Mouse (Mus musculus) heart, postnatal 0 days (tissue): ENCODE data around the gene Srpr. TPM values are rescaled to one million over a fixed set of nuclear protein-coding genes. Genes with fewer than 3 reads are reported as not detected.
A peak's percentile ranks its signal among the peaks of the same experiment; 100 is the strongest.

Experiments
- ATAC-seq: fragments of 200-750 bp; cut with Nextera tagmentation; 2 replicates; pipeline ENCODE4 v1.8.0; 2017; ENCODE audit warnings: low read depth, moderate number of reproducible peaks, moderate library complexity; ENCODE audit not compliant: insufficient read depth
- DNase-seq: peaks from one replicate; pipeline ENCODE4 v3.0.0-alpha.2; 2016; ENCODE audit warnings: low spot score
- H3K27ac ChIP-seq: fragments of 300-500 bp; sonication (generic); 2 replicates; pipeline ENCODE4 v1.5.1; 2014; ENCODE audit warnings: low read depth, mild to moderate bottlenecking
- H3K27me3 ChIP-seq: fragments of 300-500 bp; sonication (generic); 2 replicates; pipeline ENCODE4 v1.6.1; 2014; ENCODE audit warnings: low read length, mixed read lengths; ENCODE audit not compliant: control insufficient read depth, insufficient read depth
- H3K36me3 ChIP-seq: fragments of 300-500 bp; sonication (generic); replicated peaks from 2 replicates; pipeline ENCODE4 v1.6.1; 2014; ENCODE audit warnings: low read length, mixed read lengths; ENCODE audit not compliant: control insufficient read depth, insufficient read depth
- H3K4me1 ChIP-seq: fragments of 300-500 bp; sonication (generic); 2 replicates; pipeline ENCODE4 v1.6.1; 2014; ENCODE audit warnings: antibody characterized with exemption; ENCODE audit not compliant: control insufficient read depth, insufficient read depth
- H3K4me2 ChIP-seq: fragments of 300-500 bp; sonication (generic); 2 replicates; pipeline ENCODE4 v1.6.1; 2014; ENCODE audit warnings: low read depth, mild to moderate bottlenecking, low read length, moderate library complexity
- H3K4me3 ChIP-seq: fragments of 300-500 bp; sonication (generic); 2 replicates; pipeline ENCODE4 v1.5.1; 2014; ENCODE audit warnings: low read depth, low read length
- H3K9ac ChIP-seq: fragments of 300-500 bp; sonication (generic); replicated peaks from 2 replicates; pipeline ENCODE4 v1.6.1; 2014; ENCODE audit warnings: low read depth, low read length, mixed read lengths
- H3K9me3 ChIP-seq: fragments of 300-500 bp; sonication (generic); replicated peaks from 2 replicates; pipeline ENCODE4 v1.6.1; 2016; ENCODE audit warnings: low read length; ENCODE audit not compliant: control insufficient read depth
- CTCF ChIP-seq: IDR thresholded peaks from 2 replicates; pipeline ENCODE4 v1.5.1; 2016; ENCODE audit warnings: antibody characterized with exemption, control low read depth, low read depth
- EP300 ChIP-seq: IDR thresholded peaks from 2 replicates; pipeline ENCODE4 v1.6.1; 2016; ENCODE audit warnings: antibody characterized with exemption, low read depth
- WGBS: fragments of 180-500 bp; shearing (Covaris S2); extraction: QIAGEN DNeasy Blood & Tissue Kit; methylation state at CpG from one replicate; pipeline ENCODE4 v1.1.7; 2014; 5-methylcytosine and 5-hydroxymethylcytosine counted together
- polyA plus RNA-seq: library from polyadenylated mRNA; unstranded; fragments of >200 nt; fragmentation: Nextera tagmentation; extraction: Ambion mirVana; gene quantifications from 2 replicates; pipeline ENCODE4 v1.2.1, GENCODE M21; 2015
- total RNA-seq: library from RNA; depleted of rRNA; stranded (reverse); fragments of >200 nt; gene quantifications from 2 replicates; pipeline ENCODE4 v1.2.3, GENCODE M21; 2014; ENCODE audit warnings: low replicate concordance

Gene Srpr
- total and polyA plus RNA-seq, 2 experiments from 2014 or later: 39.0 to 90.3 TPM

DNA sequence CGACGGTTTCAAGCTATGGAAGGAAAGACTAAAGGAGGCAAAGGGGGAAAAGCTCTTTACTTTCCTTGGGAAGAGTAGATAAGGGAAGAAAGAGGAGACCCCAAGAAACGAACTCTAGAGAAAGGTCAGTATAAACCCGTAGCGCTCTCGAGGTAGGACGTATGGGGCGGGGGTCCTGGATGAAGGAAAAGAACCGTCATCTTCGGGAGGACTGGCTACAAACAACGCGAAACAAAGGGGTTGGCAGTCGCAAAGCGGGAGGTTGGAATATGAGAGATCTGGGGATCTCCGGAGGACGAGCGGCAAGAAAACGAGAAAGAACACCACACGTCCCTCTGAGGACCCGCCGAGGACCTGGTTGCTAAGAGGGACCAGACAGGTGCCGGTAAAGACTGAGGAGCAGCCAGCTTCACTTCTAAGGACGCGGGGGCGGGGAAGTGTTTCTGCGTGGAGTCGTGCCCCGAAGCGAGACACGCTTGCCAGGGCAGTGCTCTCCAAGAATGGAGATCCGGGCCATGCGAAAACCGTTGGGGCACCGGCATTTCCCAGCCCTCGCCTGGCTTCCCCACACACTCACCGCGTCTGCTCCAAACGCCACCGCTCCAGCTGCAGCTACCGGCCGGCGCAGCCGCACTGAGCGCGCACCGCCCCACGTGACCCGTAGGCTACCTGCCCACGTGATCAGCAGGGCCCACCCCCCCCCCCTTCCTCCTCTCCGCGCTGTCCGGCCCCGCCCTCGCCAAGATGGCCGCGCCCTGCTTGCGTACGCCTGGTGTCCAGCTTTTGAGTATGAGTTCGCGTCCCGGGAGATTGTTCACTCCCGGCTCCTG lies 67.4 kb downstream of the Srpr start, which contains the start of the genes Fam118b and Rpusd4:
Gene Fam118b (minus strand): TSS at position 660 of the 830 bp plus-strand sequence.
Gene Rpusd4 (plus strand): TSS at position 720 of the 830 bp plus-strand sequence.
- H3K4me3 ChIP-seq: peak within 1 kb of the TSS; percentile 69
- peak within 1 kb of the TSS; percentile 66 for H3K9ac ChIP-seq
- H3K4me1 ChIP-seq: peaks cover 15% of the 10 kb centered on the region
- no peaks in the 10 kb centered on the region for H3K9me3 ChIP-seq
- H3K27ac ChIP-seq: peak within 1 kb of the TSS; percentile 68
- DNase-seq: peak; percentile 92
- no peak for TF ChIP-seq EP300
- TF ChIP-seq CTCF: no peak
- under 1% methylated on average over 62 of the region's 62 CpGs for WGBS
- ATAC-seq: peak; percentile 96
- H3K36me3 ChIP-seq: peaks cover 12% of the 10 kb centered on the region
- H3K27me3 ChIP-seq: no peaks in the 10 kb centered on the region
- H3K4me2 ChIP-seq: peak within 1 kb of the TSS; percentile 91

DNA sequence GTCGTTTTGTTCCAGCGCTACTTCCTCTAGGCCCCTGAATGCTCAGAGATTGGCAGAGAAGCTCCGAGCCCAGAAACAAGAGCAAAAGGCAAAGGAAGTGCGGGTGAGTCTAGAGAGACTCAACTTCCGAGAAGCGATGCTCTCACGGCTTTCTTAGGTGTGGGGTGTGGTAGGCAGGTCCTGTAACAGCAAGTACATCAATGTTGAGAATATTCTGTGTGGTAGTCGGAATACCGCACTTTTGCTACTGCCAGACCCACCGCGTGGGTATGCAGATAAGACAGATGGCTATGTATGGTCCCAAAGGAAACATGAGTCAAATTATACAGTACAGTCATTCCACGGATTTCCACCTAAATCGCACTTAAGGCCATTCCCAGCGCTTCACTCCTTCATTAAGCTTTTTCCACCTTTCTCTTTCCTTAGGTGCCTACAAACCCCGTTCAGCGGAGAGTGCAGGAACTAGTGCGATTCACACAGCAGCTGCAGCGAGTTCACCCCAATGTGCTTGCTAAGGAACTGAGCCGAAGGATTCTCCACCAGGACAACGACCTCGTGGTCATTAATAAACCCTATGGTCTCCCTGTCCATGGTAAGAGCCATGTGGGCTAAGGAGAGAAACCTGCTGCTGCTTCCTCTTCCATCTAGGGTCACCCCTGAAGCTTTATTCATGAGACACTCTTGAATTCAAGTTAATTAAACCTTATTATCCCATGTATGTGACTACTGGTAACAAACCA lies 68.2 kb downstream of the Srpr start:
- peak; percentile 9; the same call in 1 of the 2 replicates for ATAC-seq
- 2% methylated on average over 21 of the region's 21 CpGs for WGBS

DNA sequence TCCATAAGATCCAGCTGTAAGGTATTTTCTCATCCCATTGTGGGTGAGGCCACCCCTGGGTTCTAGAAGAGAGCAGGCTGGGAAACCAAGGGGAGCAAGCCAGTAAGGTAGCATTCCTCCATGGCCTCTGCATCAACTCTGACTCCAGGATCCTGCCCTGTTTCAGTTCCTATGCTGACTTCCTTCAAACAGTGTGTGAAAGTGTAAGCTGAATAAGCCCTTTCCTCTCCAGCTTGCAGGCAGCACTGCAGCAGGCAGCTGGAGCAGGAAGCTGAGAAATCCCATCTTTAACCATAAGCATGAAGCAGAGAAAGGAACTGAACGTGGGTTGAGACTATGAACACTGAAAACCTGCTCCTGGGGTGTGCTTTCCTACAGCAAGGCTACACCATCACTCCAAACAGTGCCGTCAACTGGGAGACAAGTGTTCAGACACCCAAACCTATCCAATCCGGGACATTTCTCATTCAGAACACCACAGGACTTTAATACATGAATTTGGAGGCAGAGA lies 77.9 kb downstream of the Srpr start:
- Histone ChIP-seq H3K9ac (no peak overlapping the region), H3K4me2 (no peak overlapping the region), H3K27me3 (no peaks in the 10 kb centered on the region), H3K27ac (no peak overlapping the region), H3K9me3 (no peaks in the 10 kb centered on the region), H3K4me1 (no peaks in the 10 kb centered on the region), H3K36me3 (peaks cover 38% of the 10 kb centered on the region), H3K4me3 (no peak overlapping the region)
- no peak for ATAC-seq
- no peak for DNase-seq
- WGBS: 79% methylated on average over 3 of the region's 3 CpGs
- TF ChIP-seq CTCF (no peak), EP300 (no peak)

More for the DNA sequence above, 68.2 kb downstream of the Srpr start:
- peak overlapping the region; percentile 91 for H3K4me2 ChIP-seq
- no peak for TF ChIP-seq EP300
- TF ChIP-seq CTCF: no peak
- H3K4me1 ChIP-seq: peaks cover 15% of the 10 kb centered on the region
- H3K9me3 ChIP-seq: no peaks in the 10 kb centered on the region
- peak overlapping the region; percentile 69 for H3K4me3 ChIP-seq
- DNase-seq: peak; percentile 16
- no peaks in the 10 kb centered on the region for H3K27me3 ChIP-seq
- peaks cover 19% of the 10 kb centered on the region for H3K36me3 ChIP-seq
- peak overlapping the region; percentile 68 for H3K27ac ChIP-seq
- peak overlapping the region; percentile 66 for H3K9ac ChIP-seq

DNA sequence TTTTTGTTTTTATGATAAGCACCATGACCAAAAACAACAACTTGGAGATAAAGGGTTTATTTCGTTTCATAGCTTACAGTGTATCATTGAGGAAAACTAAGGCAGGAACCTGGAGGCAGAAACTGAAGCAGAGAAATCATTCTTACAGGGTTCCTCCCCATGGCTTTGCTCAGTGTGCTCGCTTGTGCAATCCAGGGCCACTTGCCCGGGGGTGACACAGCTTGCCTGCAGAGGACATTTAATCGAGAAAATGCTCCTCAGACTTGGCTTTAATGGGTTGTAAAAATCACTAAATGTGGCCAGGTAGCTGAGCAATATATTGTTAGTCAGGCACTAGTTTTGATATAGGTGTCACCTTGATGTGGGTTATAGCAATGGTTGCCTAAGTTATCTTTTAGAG lies 78.5 kb downstream of the Srpr start:
- 83% methylated on average over 4 of the region's 4 CpGs for WGBS
- H3K36me3 ChIP-seq: peaks cover 32% of the 10 kb centered on the region

DNA sequence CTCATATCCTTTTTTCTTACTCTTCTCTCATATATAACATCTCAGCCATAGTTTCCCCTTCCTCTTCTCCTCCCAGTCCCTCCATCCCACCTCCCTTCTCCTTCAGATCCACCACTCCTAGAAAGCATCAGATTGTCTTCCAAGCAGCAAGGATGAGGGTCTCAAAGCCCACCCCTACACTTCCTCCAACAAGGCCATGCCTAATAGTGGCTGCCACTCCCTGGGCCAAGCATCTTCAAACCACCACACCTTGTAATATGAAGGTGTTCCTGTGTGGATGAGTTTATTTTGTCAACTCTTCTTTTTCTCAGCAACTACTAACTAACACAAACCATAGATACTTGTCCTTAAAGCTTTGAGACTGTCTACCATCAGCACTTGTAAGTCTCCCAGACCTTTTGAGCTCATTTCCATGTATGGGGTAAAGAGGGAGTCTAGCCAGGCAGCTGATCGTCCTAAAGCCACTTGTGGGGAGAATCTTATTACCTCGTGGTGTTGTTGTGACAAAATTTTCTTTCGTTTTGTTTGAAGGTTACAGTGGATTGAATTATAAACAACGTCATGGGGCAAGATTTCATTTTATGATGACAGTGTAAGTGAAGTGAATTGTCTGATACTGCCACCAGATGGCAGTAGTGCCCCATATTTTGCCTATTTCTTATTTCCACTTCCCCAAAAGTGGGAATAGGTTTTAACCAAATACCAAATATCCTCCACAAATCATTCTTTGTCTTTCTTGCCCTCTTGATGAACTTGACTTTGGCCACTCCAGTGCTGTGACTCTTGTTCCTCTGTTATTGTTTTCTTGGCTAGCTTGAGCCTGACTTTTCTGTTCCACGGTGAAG lies 82.3 kb downstream of the Srpr start:
- TF ChIP-seq EP300 (no peak), CTCF (peak; percentile 75)
- Histone ChIP-seq H3K4me2 (no peak overlapping the region), H3K9ac (no peak overlapping the region), H3K4me1 (no peaks in the 10 kb centered on the region), H3K27ac (no peak overlapping the region), H3K9me3 (no peaks in the 10 kb centered on the region), H3K27me3 (no peaks in the 10 kb centered on the region), H3K4me3 (no peak overlapping the region), H3K36me3 (no peaks in the 10 kb centered on the region; the same call in 1 of the 2 replicates)
- ATAC-seq: peak; percentile 39; the same call in 1 of the 2 replicates
- WGBS: 19% methylated on average over 5 of the region's 5 CpGs
- peak; percentile 74 for DNase-seq

More for the DNA sequence above, 78.5 kb downstream of the Srpr start:
- DNase-seq (no peak), ATAC-seq (no peak)
- H3K27me3 ChIP-seq: no peaks in the 10 kb centered on the region
- H3K27ac ChIP-seq: no peak overlapping the region
- TF ChIP-seq EP300 (no peak), CTCF (no peak)
- H3K4me3 ChIP-seq: no peak overlapping the region
- no peak overlapping the region for H3K9ac ChIP-seq
- no peaks in the 10 kb centered on the region for H3K9me3 ChIP-seq
- H3K4me1 ChIP-seq: no peaks in the 10 kb centered on the region
- no peak overlapping the region for H3K4me2 ChIP-seq
